Mouse (Mus musculus) neural tube, embryonic 11.5 days (tissue): Measurements from ENCODE around the gene Ezh2. TPM values are rescaled to one million over a fixed set of nuclear protein-coding genes. Genes with fewer than 3 reads are reported as not detected.
A peak's percentile ranks its signal among the peaks of the same experiment; 100 is the strongest.
"Not testable (repeated sequence)": the region's sequence is repeated elsewhere in the genome, so short reads cannot be mapped to it uniquely, and the experiment has no call there.

Experiments
- ATAC-seq: fragments of 200-750 bp; cut with Nextera tagmentation; 2 replicates; pipeline ENCODE4 v1.8.0; 2017; ENCODE audit warnings: moderate number of reproducible peaks, mild to moderate bottlenecking, moderate TSS enrichment, moderate library complexity; ENCODE audit not compliant: insufficient read depth, low FRiP score, low TSS enrichment
- DNase-seq: peaks from one replicate; pipeline ENCODE4 v3.0.0-alpha.2; 2015; ENCODE audit warnings: low spot score
- H3K27ac ChIP-seq: fragments of 300-500 bp; sonication (generic); 2 replicates; pipeline ENCODE4 v1.5.1; 2014; ENCODE audit warnings: low read depth, mild to moderate bottlenecking, low read length
- H3K27me3 ChIP-seq: fragments of 300-500 bp; sonication (generic); 2 replicates; pipeline ENCODE4 v1.6.1; 2014; ENCODE audit warnings: mild to moderate bottlenecking, low read length, mixed read lengths; ENCODE audit not compliant: control insufficient read depth, insufficient read depth
- H3K36me3 ChIP-seq: fragments of 300-500 bp; sonication (generic); 2 replicates; pipeline ENCODE4 v1.6.1; 2014; ENCODE audit warnings: mild to moderate bottlenecking, low read length, moderate library complexity, mixed read lengths; ENCODE audit not compliant: control insufficient read depth, insufficient read depth
- H3K4me1 ChIP-seq: fragments of 300-500 bp; sonication (generic); 2 replicates; pipeline ENCODE4 v1.6.1; 2014; ENCODE audit warnings: low read length, mixed read lengths; ENCODE audit not compliant: control insufficient read depth, insufficient read depth
- H3K4me2 ChIP-seq: fragments of 300-500 bp; sonication (generic); 2 replicates; pipeline ENCODE4 v1.6.1; 2014; ENCODE audit warnings: low read depth, mild to moderate bottlenecking, moderate library complexity
- H3K4me3 ChIP-seq: fragments of 300-500 bp; sonication (generic); 2 replicates; pipeline ENCODE4 v1.5.1; 2014; ENCODE audit warnings: low read depth, low read length
- H3K9ac ChIP-seq: fragments of 300-500 bp; sonication (generic); 2 replicates; pipeline ENCODE4 v1.6.1; 2014; ENCODE audit warnings: mild to moderate bottlenecking, low read length
- H3K9me3 ChIP-seq: fragments of 300-500 bp; sonication (generic); 2 replicates; pipeline ENCODE4 v1.6.1; 2016; ENCODE audit warnings: low read length; ENCODE audit not compliant: control insufficient read depth
- WGBS: fragments of 180-500 bp; shearing (Covaris S2); extraction: QIAGEN DNeasy Blood & Tissue Kit; methylation state at CpG from one replicate; pipeline ENCODE4 v1.1.7; 2014; 5-methylcytosine and 5-hydroxymethylcytosine counted together
- polyA plus RNA-seq: library from polyadenylated mRNA; unstranded; fragments of >200 nt; fragmentation: Nextera tagmentation; extraction: Ambion mirVana; gene quantifications from 2 replicates; pipeline ENCODE4 v1.2.1, GENCODE M21; 2014

The Ezh2 gene
- polyA plus RNA-seq, 1 experiment from 2014 or later = 168 TPM

- ATAC-seq = no peak
- Histone ChIP-seq H3K4me1 (no peaks in the 10 kb centered on the region), H3K4me3 (no peak overlapping the region), H3K27me3 (no peaks in the 10 kb centered on the region), H3K9me3 (no peaks in the 10 kb centered on the region), H3K9ac (no peak overlapping the region), H3K4me2 (no peak overlapping the region), H3K36me3 (no peaks in the 10 kb centered on the region), H3K27ac (no peak overlapping the region)
- WGBS = 84% methylated on average over 2 of the region's 2 CpGs
- DNase-seq = no peak
These were observed 25.9 kb upstream of the Ezh2 start for GRCm38 (mm10) chr6:47621039-47621438.

DNA sequence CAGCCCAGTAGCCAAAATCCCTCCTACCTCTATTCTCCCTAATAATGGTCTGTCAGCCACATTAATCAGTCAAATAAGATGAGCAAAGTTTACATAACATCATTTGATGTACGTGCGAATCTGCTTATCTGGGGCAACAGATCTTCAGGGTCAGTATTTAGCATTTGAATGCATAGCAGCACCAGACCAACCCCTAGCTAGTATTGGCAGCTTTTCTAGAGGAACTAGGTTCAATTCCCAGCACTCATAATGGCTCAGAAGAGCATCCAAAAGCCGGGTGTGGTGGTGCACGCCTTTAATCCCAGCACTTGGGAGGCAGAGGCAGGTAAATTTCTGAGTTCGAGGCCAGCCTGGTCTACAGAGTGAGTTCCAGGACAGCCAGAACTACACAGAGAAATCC, 13.2 kb upstream of the Ezh2 start:
- not testable (repeated sequence) for H3K4me2 ChIP-seq, H3K36me3 ChIP-seq, H3K27me3 ChIP-seq, H3K9me3 ChIP-seq, H3K27ac ChIP-seq, H3K9ac ChIP-seq, H3K4me3 ChIP-seq, H3K4me1 ChIP-seq, ATAC-seq, DNase-seq
- 57% methylated on average over 5 of the region's 5 CpGs for WGBS

DNA sequence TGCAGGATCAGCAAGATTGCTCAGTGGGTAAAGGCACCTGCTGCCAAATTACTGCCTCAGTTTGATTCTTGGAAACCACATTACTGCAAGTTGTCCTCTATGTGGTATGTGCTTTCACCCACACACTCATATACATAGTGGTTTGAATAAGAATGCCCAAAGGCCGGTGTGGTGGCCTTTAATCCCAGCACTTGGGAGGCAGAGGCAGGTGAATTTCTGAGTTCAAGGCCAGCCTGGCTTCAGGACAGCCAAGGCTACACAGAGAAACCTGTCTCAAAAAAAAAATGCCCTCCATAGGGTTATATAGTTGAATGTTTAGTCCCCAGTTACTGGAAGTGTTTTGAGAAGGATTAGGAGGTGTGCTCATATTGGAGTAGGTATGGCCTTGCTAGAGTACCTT, 6.8 kb upstream of the Ezh2 start:
- no peak for ATAC-seq
- H3K9me3 ChIP-seq = no peaks in the 10 kb centered on the region
- no peaks in the 10 kb centered on the region for H3K4me1 ChIP-seq
- H3K9ac ChIP-seq = no peak overlapping the region
- no peak overlapping the region for H3K27ac ChIP-seq
- H3K36me3 ChIP-seq = no peaks in the 10 kb centered on the region
- no peak for DNase-seq
- 87% methylated on average over 1 of the region's 1 CpGs for WGBS
- H3K27me3 ChIP-seq = no peaks in the 10 kb centered on the region
- no peak overlapping the region for H3K4me2 ChIP-seq
- no peak overlapping the region for H3K4me3 ChIP-seq

GRCm38 (mm10) chr6:47595696-47596095, 555 bp upstream of the Ezh2 start:
- Histone ChIP-seq H3K4me3 (peak overlapping the region; percentile 97), H3K27me3 (no peaks in the 10 kb centered on the region), H3K9me3 (no peaks in the 10 kb centered on the region), H3K4me1 (peaks cover 3% of the 10 kb centered on the region; the same call in 1 of the 2 replicates), H3K4me2 (peak overlapping the region; percentile 54), H3K9ac (peak overlapping the region; percentile 77), H3K27ac (peak overlapping the region; percentile 99), H3K36me3 (no peaks in the 10 kb centered on the region)
- DNase-seq (peak; percentile 17), ATAC-seq (no peak)
- WGBS = 1% methylated on average over 6 of the region's 6 CpGs

- Histone ChIP-seq H3K27ac (peak overlapping the region; percentile 99), H3K4me3 (peak overlapping the region; percentile 97), H3K9ac (peak overlapping the region; percentile 100), H3K4me2 (peak overlapping the region; percentile 66), H3K36me3 (no peaks in the 10 kb centered on the region), H3K9me3 (no peaks in the 10 kb centered on the region), H3K27me3 (no peaks in the 10 kb centered on the region), H3K4me1 (peaks cover 3% of the 10 kb centered on the region; the same call in 1 of the 2 replicates)
- WGBS = under 1% methylated on average over 67 of the region's 74 CpGs
- DNase-seq = peak; percentile 84
- peak; percentile 74 for ATAC-seq
These were observed 853 bp downstream of the Ezh2 start for GRCm38 (mm10) chr6:47594141-47594835.

GRCm38 (mm10) chr6:47593590-47593989, 1.6 kb downstream of the Ezh2 start:
- WGBS = 15% methylated on average over 9 of the region's 9 CpGs
- ATAC-seq (no peak), DNase-seq (no peak)
- peak overlapping the region; percentile 100 for H3K9ac ChIP-seq
- peak overlapping the region; percentile 97 for H3K4me3 ChIP-seq
- H3K36me3 ChIP-seq = no peaks in the 10 kb centered on the region
- peak overlapping the region; percentile 66 for H3K4me2 ChIP-seq
- H3K4me1 ChIP-seq = peaks cover 3% of the 10 kb centered on the region; the same call in 1 of the 2 replicates
- H3K27ac ChIP-seq = peak overlapping the region; percentile 99
- no peaks in the 10 kb centered on the region for H3K9me3 ChIP-seq
- H3K27me3 ChIP-seq = no peaks in the 10 kb centered on the region

- not testable (repeated sequence) for H3K4me1 ChIP-seq, H3K27ac ChIP-seq, H3K4me3 ChIP-seq, H3K36me3 ChIP-seq, DNase-seq, H3K9ac ChIP-seq, ATAC-seq, H3K4me2 ChIP-seq, H3K27me3 ChIP-seq, H3K9me3 ChIP-seq
- WGBS = 100% methylated on average over 2 of the region's 2 CpGs
These were observed 7.8 kb downstream of the Ezh2 start for GRCm38 (mm10) chr6:47587332-47587731.

- no peaks in the 10 kb centered on the region for H3K27me3 ChIP-seq
- H3K36me3 ChIP-seq = peaks cover 7% of the 10 kb centered on the region
- DNase-seq (no peak), ATAC-seq (no peak)
- no peak overlapping the region for H3K4me3 ChIP-seq
- no peaks in the 10 kb centered on the region for H3K4me1 ChIP-seq
- no peak overlapping the region for H3K27ac ChIP-seq
- no peak overlapping the region for H3K9ac ChIP-seq
- no peaks in the 10 kb centered on the region for H3K9me3 ChIP-seq
- no peak overlapping the region for H3K4me2 ChIP-seq
- WGBS = 97% methylated on average over 2 of the region's 2 CpGs
These were observed 22.3 kb downstream of the Ezh2 start for GRCm38 (mm10) chr6:47572887-47573286.

DNA sequence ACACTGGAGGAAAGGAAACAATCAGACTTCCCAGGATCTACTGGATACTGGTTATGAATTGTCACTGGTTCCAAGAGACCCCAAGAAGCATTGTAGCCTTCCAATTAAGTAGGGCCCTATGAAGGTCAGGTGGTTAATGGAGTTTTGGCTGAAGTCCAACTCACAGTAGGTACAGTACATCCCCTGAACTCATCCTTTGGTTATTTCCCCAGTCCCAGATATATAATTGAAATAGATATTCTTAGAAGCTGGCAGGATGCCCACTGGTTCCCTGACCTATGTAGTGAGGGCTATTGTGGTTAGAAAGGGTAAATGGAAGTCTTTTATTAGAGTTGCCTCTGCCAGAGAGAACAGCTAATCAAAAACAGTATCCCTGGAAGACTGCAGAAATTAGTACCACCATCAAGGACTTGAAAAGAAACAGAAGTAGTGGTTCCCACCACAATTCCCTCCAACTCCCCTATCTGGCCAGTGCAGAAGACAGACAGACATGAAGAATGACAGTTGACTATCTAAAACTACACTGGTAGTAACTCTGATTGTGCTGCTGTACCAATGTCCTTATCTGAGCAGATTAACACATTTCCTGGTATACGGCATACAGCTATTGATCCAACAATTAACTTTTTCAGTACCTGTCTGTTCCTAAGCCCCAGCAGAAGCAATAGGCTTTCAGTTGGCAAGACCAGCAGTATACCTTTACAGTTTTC, 29.7 kb downstream of the Ezh2 start:
- no peaks in the 10 kb centered on the region for H3K27me3 ChIP-seq
- no peaks in the 10 kb centered on the region for H3K9me3 ChIP-seq
- no peak overlapping the region for H3K9ac ChIP-seq
- no peak overlapping the region for H3K27ac ChIP-seq
- no peak overlapping the region for H3K4me3 ChIP-seq
- 82% methylated on average over 1 of the region's 1 CpGs for WGBS
- ATAC-seq (no peak), DNase-seq (no peak)
- H3K4me1 ChIP-seq = no peaks in the 10 kb centered on the region
- peaks cover 11% of the 10 kb centered on the region for H3K36me3 ChIP-seq
- H3K4me2 ChIP-seq = no peak overlapping the region
